Mouse (Mus musculus): ENCODE results near the gene Tnrc6b. TPM values are rescaled to one million over a fixed set of nuclear protein-coding genes. Genes with fewer than 3 reads are reported as not detected.
"Not testable (repeated sequence)": the region's sequence is repeated elsewhere in the genome, so short reads cannot be mapped to it uniquely, and the experiment has no call there.

The Tnrc6b gene
- total RNA-seq, 2 experiments from 2014 or later = 127 to 130 TPM

DNA sequence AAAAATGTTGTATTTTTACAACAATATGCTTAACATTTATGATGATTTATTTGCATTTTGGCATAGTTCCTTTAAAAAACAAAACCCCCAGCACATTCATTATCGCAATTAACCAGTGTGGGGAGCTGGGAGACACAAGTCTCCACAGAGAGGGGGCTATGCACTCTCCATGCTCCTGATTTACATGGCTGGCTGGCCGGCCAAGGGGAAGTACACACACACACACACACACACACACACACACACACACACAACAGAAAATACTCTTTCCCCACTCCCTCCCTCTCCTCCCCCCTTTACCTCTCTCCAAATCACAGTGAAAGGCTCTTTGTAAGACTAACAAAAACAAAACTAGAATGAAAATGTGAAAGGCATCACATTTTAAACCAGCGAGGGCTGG, 11.3 kb downstream of the Tnrc6b start:
- DNase-seq (ENCODE audit: extremely low spot score in 1 of 2, low spot score in 2 of 2) = no peak
- intact Hi-C loops (cut with DNase I) = no loop called here

GRCm38 (mm10) chr15:80729477-80729876, 18.4 kb downstream of the Tnrc6b start:
- DNase-seq (ENCODE audit: extremely low spot score in 1 of 2, low spot score in 2 of 2) = no peak
- intact Hi-C loops (cut with DNase I) = no loop called here

DNA sequence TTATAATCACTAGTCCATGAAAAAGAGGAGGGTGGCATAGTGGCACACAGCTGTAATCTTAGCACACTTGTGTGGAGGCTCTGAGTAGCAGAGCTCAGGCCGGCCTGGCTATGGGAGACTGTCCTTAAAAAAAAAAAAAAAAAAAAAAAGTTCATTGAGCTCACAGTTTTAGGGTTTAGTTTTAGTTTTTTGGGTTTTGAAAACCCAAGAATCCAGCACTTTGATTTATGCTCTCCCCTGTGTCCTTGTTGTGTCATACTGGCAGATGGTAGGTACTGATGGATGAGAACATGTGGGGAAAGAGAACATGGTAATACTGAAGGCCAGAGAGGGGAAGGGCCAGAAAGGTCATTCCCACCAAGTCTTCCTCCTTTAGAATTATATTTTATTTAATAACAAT, 19.9 kb downstream of the Tnrc6b start:
- intact Hi-C loops (cut with DNase I) = loop anchor here (10.0 kb wide), 1 partner anchor 54 kb away; no protein-coding TSS in a partner anchor
- DNase-seq (ENCODE audit: extremely low spot score in 1 of 2, low spot score in 2 of 2) = no peak

DNA sequence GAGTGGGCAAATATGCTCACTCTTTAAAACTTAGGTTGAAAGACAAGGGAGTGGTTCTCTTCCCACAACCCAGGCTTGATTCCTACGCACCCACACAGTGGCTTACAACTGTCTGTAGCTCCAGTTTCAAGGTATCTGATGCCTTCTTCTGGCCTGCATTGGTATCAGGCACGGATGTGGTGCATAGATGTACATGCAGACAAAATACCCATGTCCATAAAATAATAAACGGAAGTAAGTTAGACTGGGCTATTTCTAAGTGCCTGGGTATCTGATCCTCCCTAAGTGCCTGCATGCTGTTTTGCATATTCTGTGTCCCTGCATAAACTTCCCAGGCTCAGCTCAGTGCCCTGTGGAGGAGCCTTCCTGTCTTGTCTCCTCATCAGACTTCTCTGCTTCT, 20.4 kb downstream of the Tnrc6b start:
- intact Hi-C loops (cut with DNase I) = loop anchor here (10.0 kb wide), 1 partner anchor 53 kb away; no protein-coding TSS in a partner anchor
- DNase-seq (ENCODE audit: extremely low spot score in 1 of 2, low spot score in 2 of 2) = no peak

GRCm38 (mm10) chr15:80732266-80733030, 21.3 kb downstream of the Tnrc6b start:
- no peak for DNase-seq (ENCODE audit: extremely low spot score in 1 of 2, low spot score in 2 of 2)

DNA sequence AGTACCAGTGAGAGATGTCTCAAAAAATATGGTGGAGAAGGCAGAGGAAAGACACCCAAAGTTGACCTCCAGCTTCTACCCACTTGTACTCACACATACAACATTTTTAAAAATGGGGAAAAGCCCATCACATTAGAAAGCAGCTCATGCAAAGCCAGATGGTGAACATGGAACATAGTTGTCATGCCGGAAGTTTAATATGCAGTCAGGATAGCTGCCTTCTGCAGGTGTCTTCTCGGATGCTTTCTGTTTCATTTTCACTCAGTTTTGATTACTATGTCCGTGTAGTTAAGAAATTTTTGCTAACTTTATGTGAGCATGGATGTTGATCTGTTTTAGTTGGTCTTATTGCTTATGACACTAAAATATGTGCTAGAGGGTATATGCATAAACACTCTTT, 24.2 kb downstream of the Tnrc6b start:
- no peak for DNase-seq (ENCODE audit: extremely low spot score in 1 of 2, low spot score in 2 of 2)
- intact Hi-C loops (cut with DNase I) = loop anchor here (10.0 kb wide), 1 partner anchor 50 kb away; no protein-coding TSS in a partner anchor

More at GRCm38 (mm10) chr15:80732266-80733030, 21.3 kb downstream of the Tnrc6b start:
- intact Hi-C loops (cut with DNase I) = loop anchor here (10.0 kb wide), 1 partner anchor 52 kb away; no protein-coding TSS in a partner anchor

GRCm38 (mm10) chr15:80735708-80736107, 24.6 kb downstream of the Tnrc6b start:
- intact Hi-C loops (cut with DNase I) = loop anchor here (10.0 kb wide), 1 partner anchor 49 kb away; no protein-coding TSS in a partner anchor
- DNase-seq (ENCODE audit: extremely low spot score in 1 of 2, low spot score in 2 of 2) = not testable (repeated sequence)

GRCm38 (mm10) chr15:80736553-80736952, 25.4 kb downstream of the Tnrc6b start:
- intact Hi-C loops (cut with DNase I) = loop anchor here (10.0 kb wide), 1 partner anchor 48 kb away; no protein-coding TSS in a partner anchor

GRCm38 (mm10) chr15:80738244-80738643, 27.1 kb downstream of the Tnrc6b start:
- DNase-seq (ENCODE audit: extremely low spot score in 1 of 2, low spot score in 2 of 2) = no peak
- intact Hi-C loops (cut with DNase I) = loop anchor here (10.0 kb wide), 1 partner anchor 47 kb away; no protein-coding TSS in a partner anchor

More at GRCm38 (mm10) chr15:80736553-80736952, 25.4 kb downstream of the Tnrc6b start:
- no peak for DNase-seq (ENCODE audit: extremely low spot score in 1 of 2, low spot score in 2 of 2)

DNA sequence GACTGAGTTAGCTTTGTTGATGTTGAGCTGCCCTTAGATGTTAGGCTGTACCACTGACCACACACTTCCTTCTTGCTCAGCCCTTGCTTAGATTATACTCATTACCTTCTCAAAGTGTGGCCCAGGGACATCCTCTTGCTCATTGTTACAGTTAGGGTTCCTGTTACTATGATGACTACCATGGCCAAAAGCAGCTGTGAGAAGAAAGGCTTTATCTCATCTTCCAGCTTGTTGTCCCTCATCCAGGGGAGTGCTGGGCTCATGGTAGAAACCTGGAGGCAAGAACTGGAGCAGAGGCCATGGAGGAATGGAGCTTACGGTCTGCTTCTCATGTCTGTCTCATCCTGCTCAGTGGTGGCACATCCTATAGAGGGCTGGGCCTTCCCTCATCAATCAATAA, 28.9 kb downstream of the Tnrc6b start:
- intact Hi-C loops (cut with DNase I) = loop anchor here (10.0 kb wide), 1 partner anchor 45 kb away; no protein-coding TSS in a partner anchor
- no peak for DNase-seq (ENCODE audit: extremely low spot score in 1 of 2, low spot score in 2 of 2)

GRCm38 (mm10) chr15:80741836-80742235, 30.7 kb downstream of the Tnrc6b start:
- no peak for DNase-seq (ENCODE audit: extremely low spot score in 1 of 2, low spot score in 2 of 2)
- intact Hi-C loops (cut with DNase I) = no loop called here

- intact Hi-C loops (cut with DNase I) = no loop called here
Observed at GRCm38 (mm10) chr15:80742991-80743474, 31.9 kb downstream of the Tnrc6b start.

DNA sequence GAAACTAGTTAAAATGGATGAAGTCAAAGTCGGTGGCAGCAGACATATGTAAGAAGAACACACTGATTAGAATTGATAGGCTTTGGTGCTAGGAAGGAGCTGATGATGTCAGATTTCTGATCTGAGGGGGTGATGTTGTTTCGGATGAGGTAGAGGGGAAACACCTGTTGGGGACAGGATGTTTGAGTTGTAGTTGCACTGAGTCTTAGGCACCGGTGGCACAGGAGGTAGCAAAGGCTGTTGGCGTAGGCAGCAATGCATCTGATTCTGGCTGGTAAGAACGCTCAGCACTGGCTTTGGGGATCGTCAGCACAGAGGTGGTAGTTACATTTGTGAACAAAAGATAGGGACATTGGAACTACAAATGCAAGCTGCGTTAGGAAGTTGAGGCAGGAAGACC, 32.5 kb downstream of the Tnrc6b start:
- intact Hi-C loops (cut with DNase I) = no loop called here
- no peak for DNase-seq (ENCODE audit: extremely low spot score in 1 of 2, low spot score in 2 of 2)

More at GRCm38 (mm10) chr15:80742991-80743474, 31.9 kb downstream of the Tnrc6b start:
- DNase-seq (ENCODE audit: extremely low spot score in 1 of 2, low spot score in 2 of 2) = no peak

GRCm38 (mm10) chr15:80744667-80745422, 33.7 kb downstream of the Tnrc6b start:
- intact Hi-C loops (cut with DNase I) = no loop called here
- DNase-seq (ENCODE audit: extremely low spot score in 1 of 2, low spot score in 2 of 2) = no peak

DNA sequence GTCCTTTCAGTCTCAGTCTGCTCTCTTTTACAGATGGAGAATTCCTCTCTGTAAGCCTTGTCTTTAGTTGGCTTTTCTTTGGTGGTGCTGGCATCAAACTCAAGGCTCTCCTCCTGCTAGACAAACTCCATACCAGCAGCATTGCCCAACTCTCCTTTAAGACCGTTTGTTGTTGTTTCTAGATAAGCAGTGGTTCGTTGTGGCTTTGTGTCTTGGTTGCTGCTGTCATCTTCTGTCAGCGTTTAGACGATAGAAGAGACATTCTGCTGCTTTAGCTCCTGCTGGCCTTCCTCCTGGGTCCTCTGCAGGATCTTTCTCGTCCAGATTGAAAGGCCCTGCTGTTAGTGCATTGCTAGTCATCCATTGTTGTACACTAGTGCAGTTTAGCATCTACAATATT, 37.9 kb downstream of the Tnrc6b start:
- DNase-seq (ENCODE audit: extremely low spot score in 1 of 2, low spot score in 2 of 2) = no peak
- intact Hi-C loops (cut with DNase I) = no loop called here

- intact Hi-C loops (cut with DNase I) = no loop called here
- no peak for DNase-seq (ENCODE audit: extremely low spot score in 1 of 2, low spot score in 2 of 2)
Observed at GRCm38 (mm10) chr15:80753351-80753750, 42.2 kb downstream of the Tnrc6b start.

- intact Hi-C loops (cut with DNase I) = no loop called here
- DNase-seq (ENCODE audit: extremely low spot score in 1 of 2, low spot score in 2 of 2) = no peak
Observed at GRCm38 (mm10) chr15:80754103-80754502, 43.0 kb downstream of the Tnrc6b start.

- intact Hi-C loops (cut with DNase I) = no loop called here
- DNase-seq (ENCODE audit: extremely low spot score in 1 of 2, low spot score in 2 of 2) = no peak
Observed at GRCm38 (mm10) chr15:80759451-80759850, 48.3 kb downstream of the Tnrc6b start.

DNA sequence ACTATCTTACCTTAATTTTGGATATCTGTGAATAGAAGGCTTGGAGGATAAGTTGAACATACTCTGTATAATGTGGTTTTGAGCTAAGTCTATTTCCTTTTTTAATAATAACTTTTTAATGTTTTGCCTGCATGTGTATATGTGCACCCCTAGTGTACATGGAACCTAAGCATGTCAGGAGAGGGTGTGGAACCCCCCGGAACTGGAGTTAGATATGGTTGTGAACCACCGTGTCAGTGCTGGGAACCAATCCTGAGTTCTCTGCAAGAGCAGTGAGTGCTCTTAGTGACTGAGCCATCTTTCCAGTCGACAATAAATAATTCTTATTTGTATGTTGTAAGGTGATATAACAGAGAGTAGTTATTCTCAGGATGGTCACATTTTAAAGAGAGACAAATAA, 49.4 kb downstream of the Tnrc6b start:
- intact Hi-C loops (cut with DNase I) = no loop called here
- DNase-seq (ENCODE audit: extremely low spot score in 1 of 2, low spot score in 2 of 2) = no peak
